Mouse (Mus musculus) olfactory bulb, adult 2 months (tissue): ENCODE results near the gene Akt1.

ENCODE experiments used
- CTCF ChIP-seq: fragments of 200-500 bp; IDR thresholded peaks from 2 replicates; pipeline ENCODE4 v1.5.1; 2012; ENCODE audit warnings: low read depth, mild to moderate bottlenecking, low read length, moderate library complexity; ENCODE audit not compliant: insufficient read depth
- POLR2A ChIP-seq: fragments of 200-500 bp; IDR thresholded peaks from 2 replicates; pipeline ENCODE4 v1.6.1; 2012; ENCODE audit warnings: mild to moderate bottlenecking, low read depth, low read length, moderate library complexity; ENCODE audit not compliant: insufficient read depth

GRCm38 (mm10) chr12:112671891-112672290, 2.8 kb downstream of the Akt1 start:
- TF ChIP-seq CTCF (no peak), POLR2A (no peak)
